8 mouse cellular contexts compared by ENCODE assay signal in genomic region chr2:53189811-53190210, GRCm38 (mm10). TPM values are rescaled to one million over a fixed set of nuclear protein-coding genes. Genes with fewer than 3 reads are reported as not detected.
DNase-seq lines count a peak whose midpoint lies in the region; ATAC-seq and TF ChIP-seq lines count a peak whose summit lies in the region.

No protein-coding gene starts in this region.

- WGBS in heart, embryonic 11.5 days (ENCODE audit: insufficient replicate concordance), result 71% methylated on average over 3 of the region's 3 CpGs
- 66% methylated on average over 3 of the region's 3 CpGs for WGBS in hindbrain, embryonic 15.5 days
- WGBS in midbrain, embryonic 12.5 days, result 70% methylated on average over 3 of the region's 3 CpGs

- TF ChIP-seq CTCF in CH12.LX (conservative IDR thresholded peaks at IDR 0.05 in 1 of 2, IDR thresholded peaks at IDR 0.05 in 1 of 2; ENCODE audit: low read depth in 2 of 2, low read length in 2 of 2), result peak in 1 of 2 experiments; percentile 52; a peak in 2 of 4 replicates

- H3K4me1 ChIP-seq in heart, embryonic 11.5 days (ENCODE audit: control insufficient read depth, insufficient read depth, low read length), result peaks cover 6% of the 10 kb centered on the region
- H3K4me1 ChIP-seq in CH12.LX (ENCODE audit: control insufficient read depth in 1 of 2, insufficient read depth in 2 of 2), result peaks cover 0 to 28% of the 10 kb centered on the region in 2 experiments; a peak in 2 of 4 replicates
- peaks cover 34% of the 10 kb centered on the region for H3K4me1 ChIP-seq in hindbrain, embryonic 15.5 days (replicated peaks)
- peaks cover 14% of the 10 kb centered on the region for H3K4me1 ChIP-seq in midbrain, embryonic 12.5 days

- no peak overlapping the region; the same call in 1 of the 2 replicates for H3K9ac ChIP-seq in heart, embryonic 11.5 days (ENCODE audit: low read depth, low read length)
- peak overlapping the region; percentile 98 for H3K9ac ChIP-seq in CH12.LX (ENCODE audit: insufficient read depth, low read depth)
- no peak overlapping the region for H3K9ac ChIP-seq in hindbrain, embryonic 15.5 days
- peak overlapping the region; percentile 29; the same call in 1 of the 2 replicates for H3K9ac ChIP-seq in midbrain, embryonic 12.5 days (replicated peaks)

- ATAC-seq in heart, embryonic 11.5 days (replicated peaks; ENCODE audit: insufficient number of reproducible peaks, low FRiP score, low TSS enrichment), result no peak
- ATAC-seq in hindbrain, embryonic 15.5 days (ENCODE audit: low FRiP score, low read depth), result no peak
- ATAC-seq in midbrain, embryonic 12.5 days (ENCODE audit: low FRiP score, low read depth), result no peak

- no peaks in the 10 kb centered on the region for H3K27me3 ChIP-seq in heart, embryonic 11.5 days (ENCODE audit: control insufficient read depth, insufficient read depth, low read length)
- no peaks in the 10 kb centered on the region for H3K27me3 ChIP-seq in CH12.LX (replicated peaks)
- no peaks in the 10 kb centered on the region for H3K27me3 ChIP-seq in hindbrain, embryonic 15.5 days
- no peaks in the 10 kb centered on the region for H3K27me3 ChIP-seq in midbrain, embryonic 12.5 days

- in situ Hi-C loops in CH12.LX (cut with MboI; ENCODE audit: low pct_ligation_motif_present, low pct_unique_long_range_greater_than_20kb, low sequenced_read_pairs), result no loop called here

- no peak for DNase-seq in heart, postnatal 14 days
- peak; percentile 74 for DNase-seq in CH12.LX (ENCODE audit: extremely low read depth)
- DNase-seq in cerebellum, postnatal 14 days, result peak; percentile 31 to 58
- DNase-seq in right cerebral cortex, postnatal 25 days, result no peak
- DNase-seq in layer of hippocampus, adult 9-10 months (ENCODE audit: low spot score), result no peak

- no peak overlapping the region for H3K27ac ChIP-seq in heart, embryonic 11.5 days (ENCODE audit: low read depth, low read length)
- no peak overlapping the region for H3K27ac ChIP-seq in CH12.LX (ENCODE audit: insufficient read depth, low read depth)
- H3K27ac ChIP-seq in hindbrain, embryonic 15.5 days (replicated peaks), result no peak overlapping the region
- no peak overlapping the region for H3K27ac ChIP-seq in midbrain, embryonic 12.5 days (replicated peaks)

- H3K79me2 ChIP-seq in CH12.LX (replicated peaks; ENCODE audit: control insufficient read depth, extremely low read depth, insufficient read depth, poor library complexity, severe bottlenecking), result peaks cover 44% of the 10 kb centered on the region

- no peak for TF ChIP-seq POLR2A in CH12.LX (IDR thresholded peaks at IDR 0.05; ENCODE audit: low read depth, low read length)

- intact Hi-C loops in heart, postnatal 14 days (cut with DNase I), result loop anchor here (10.0 kb wide), 1 partner anchor 445 kb away; the partner anchor contains the start of gene Stam2

- dilution Hi-C loops in CH12.LX (cut with MboI; ENCODE audit: extremely low pct_ligation_motif_present, extremely low pct_unique_long_range_greater_than_20kb, low sequenced_read_pairs), result no loop called here

- H3K36me3 ChIP-seq in heart, embryonic 11.5 days (ENCODE audit: control insufficient read depth, insufficient read depth, low read length), result peaks cover 2% of the 10 kb centered on the region
- H3K36me3 ChIP-seq in CH12.LX (replicated peaks in 1 of 2; ENCODE audit: control insufficient read depth in 1 of 2, insufficient read depth in 1 of 2, low read length in 1 of 2), result peaks cover 2 to 31% of the 10 kb centered on the region in 2 experiments
- no peaks in the 10 kb centered on the region for H3K36me3 ChIP-seq in hindbrain, embryonic 15.5 days
- peaks cover 18% of the 10 kb centered on the region for H3K36me3 ChIP-seq in midbrain, embryonic 12.5 days

- no peaks in the 10 kb centered on the region for H3K9me3 ChIP-seq in heart, embryonic 11.5 days (replicated peaks; ENCODE audit: control insufficient read depth, low read length)
- no peaks in the 10 kb centered on the region for H3K9me3 ChIP-seq in CH12.LX (replicated peaks; ENCODE audit: low read length)
- no peaks in the 10 kb centered on the region for H3K9me3 ChIP-seq in hindbrain, embryonic 15.5 days
- H3K9me3 ChIP-seq in midbrain, embryonic 12.5 days, result no peaks in the 10 kb centered on the region

- TF ChIP-seq EP300 in CH12.LX (IDR thresholded peaks at IDR 0.05; ENCODE audit: low read length), result no peak

- H3K4me3 ChIP-seq in heart, embryonic 11.5 days (ENCODE audit: low read depth, low read length), result peak overlapping the region; percentile 89; the same call in 1 of the 2 replicates
- H3K4me3 ChIP-seq in CH12.LX (replicated peaks in 1 of 3; ENCODE audit: low read depth in 2 of 3, low read length in 2 of 3, poor library complexity in 1 of 3), result peak overlapping the region; percentile 54 to 90 (median 90)
- peak overlapping the region; percentile 81 for H3K4me3 ChIP-seq in hindbrain, embryonic 15.5 days
- H3K4me3 ChIP-seq in midbrain, embryonic 12.5 days, result peak overlapping the region; percentile 87

- no peak for TF ChIP-seq RAD21 in CH12.LX (IDR thresholded peaks at IDR 0.05; ENCODE audit: low read depth, low read length)

- H3K4me2 ChIP-seq in heart, embryonic 11.5 days, result peak overlapping the region; percentile 62
- H3K4me2 ChIP-seq in CH12.LX (ENCODE audit: insufficient read depth, low read depth, poor library complexity, severe bottlenecking), result peak overlapping the region; percentile 98
- peak overlapping the region; percentile 78 for H3K4me2 ChIP-seq in hindbrain, embryonic 15.5 days
- H3K4me2 ChIP-seq in midbrain, embryonic 12.5 days (replicated peaks), result peak overlapping the region; percentile 57

TF ChIP-seq in CH12.LX, 34 proteins besides CTCF, POLR2A, EP300 and RAD21:
- peak; percentile 74 for TF ChIP-seq MYC (IDR thresholded peaks at IDR 0.05; ENCODE audit: low read depth, low read length)
- TF ChIP-seq MAX (IDR thresholded peaks at IDR 0.05; ENCODE audit: low read length), result 0 out of 2 replicates have a peak, but pooled peaks have one; percentile 34
- TF ChIP-seq MXI1 (IDR thresholded peaks at IDR 0.05; ENCODE audit: low read depth, low read length), result peak; percentile 36; the same call in 1 of the 2 replicates
- TF ChIP-seq TCF12 (IDR thresholded peaks at IDR 0.05; ENCODE audit: low read depth, low read length), result no peak

RNA-seq across cellular contexts. Expression of gene Prpf40a, which starts 1.3 kb away (rescaled TPM):
- polyA plus RNA-seq in heart, embryonic 11.5 days (2014; fragmentation: Nextera tagmentation; extraction: Ambion mirVana), result 103 and 130 TPM in 2 replicates
- total RNA-seq in heart, postnatal 14 days (2021), result 10 to 100 TPM; 36.2 TPM
- total RNA-seq in CH12.LX (2012; rRNA removed) (91.6 and 95.7 TPM in 2 replicates), CH12.LX (2014; rRNA removed) (81.5 and 104 TPM in 2 replicates)
- 154 and 160 TPM in 2 replicates for polyA plus RNA-seq in CH12.LX (2012; ENCODE audit: insufficient read length, low read depth)
- polyA plus RNA-seq in hindbrain, embryonic 15.5 days (2015; fragmentation: Nextera tagmentation; extraction: Ambion mirVana), result 90.0 and 96.9 TPM in 2 replicates
- polyA plus RNA-seq in midbrain, embryonic 12.5 days (2016; fragmentation: Nextera tagmentation; extraction: Ambion mirVana), result 162 and 163 TPM in 2 replicates

RNA-seq across cellular contexts. Expression of gene Arl6ip6, which starts 1.7 kb away (rescaled TPM):
- 38.9 and 41.2 TPM in 2 replicates for polyA plus RNA-seq in heart, embryonic 11.5 days (2014; fragmentation: Nextera tagmentation; extraction: Ambion mirVana)
- total RNA-seq in heart, postnatal 14 days (2021), result 10 to 100 TPM; 16.2 to 17.9 TPM
- total RNA-seq in CH12.LX (2012; rRNA removed) (29.1 and 29.3 TPM in 2 replicates), CH12.LX (2014; rRNA removed) (54.4 and 54.5 TPM in 2 replicates)
- 43.7 and 47.8 TPM in 2 replicates for polyA plus RNA-seq in CH12.LX (2012; ENCODE audit: insufficient read length, low read depth)
- polyA plus RNA-seq in hindbrain, embryonic 15.5 days (2015; fragmentation: Nextera tagmentation; extraction: Ambion mirVana), result 30.2 and 32.2 TPM in 2 replicates
- polyA plus RNA-seq in midbrain, embryonic 12.5 days (2016; fragmentation: Nextera tagmentation; extraction: Ambion mirVana), result 61.7 and 65.0 TPM in 2 replicates

Comparison
In these comparisons a context has a peak if more than half of its experiments do, and no peak if none do; other contexts are left out.
1. H3K9ac ChIP-seq: peak in CH12.LX (single experiment) and midbrain, embryonic 12.5 days (single experiment); none in heart, embryonic 11.5 days (single experiment) and hindbrain, embryonic 15.5 days (single experiment).
2. DNase-seq: peak in CH12.LX (single experiment) and cerebellum, postnatal 14 days (2 of 2); none in heart, postnatal 14 days (0 of 2), right cerebral cortex, postnatal 25 days (single experiment) and layer of hippocampus, adult 9-10 months (single experiment).
3. Peak in every context shown above with its lines, with median percentiles within 50 percentile points of each other: H3K4me2 ChIP-seq and H3K4me3 ChIP-seq.